Mouse (Mus musculus) neural tube, embryonic 14.5 days (tissue): ENCODE data around the gene Adamts18. TPM values are rescaled to one million over a fixed set of nuclear protein-coding genes. Genes with fewer than 3 reads are reported as not detected.

ENCODE experiments used
- ATAC-seq: fragments of 200-750 bp; cut with Nextera tagmentation; 2 replicates; pipeline ENCODE4 v1.8.0; 2017; ENCODE audit warnings: low read depth, mild to moderate bottlenecking, moderate TSS enrichment, moderate library complexity
- H3K27ac ChIP-seq: fragments of 300-500 bp; sonication (generic); 2 replicates; pipeline ENCODE4 v1.5.1; 2014; ENCODE audit warnings: low read depth, mild to moderate bottlenecking, control low read depth, low read length, moderate library complexity, mixed read lengths
- H3K27me3 ChIP-seq: fragments of 300-500 bp; sonication (generic); 2 replicates; pipeline ENCODE4 v1.6.1; 2014; ENCODE audit warnings: low read length; ENCODE audit not compliant: control insufficient read depth, insufficient read depth
- H3K36me3 ChIP-seq: fragments of 300-500 bp; sonication (generic); 2 replicates; pipeline ENCODE4 v1.6.1; 2014; ENCODE audit warnings: low read length, mixed read lengths; ENCODE audit not compliant: control insufficient read depth, insufficient read depth
- H3K4me1 ChIP-seq: fragments of 300-500 bp; sonication (generic); 2 replicates; pipeline ENCODE4 v1.6.1; 2014; ENCODE audit warnings: low read length; ENCODE audit not compliant: control insufficient read depth, insufficient read depth
- H3K4me2 ChIP-seq: fragments of 300-500 bp; sonication (generic); 2 replicates; pipeline ENCODE4 v1.6.1; 2014; ENCODE audit warnings: mild to moderate bottlenecking, low read depth, low read length, control low read depth
- H3K4me3 ChIP-seq: fragments of 300-500 bp; sonication (generic); 2 replicates; pipeline ENCODE4 v1.5.1; 2014; ENCODE audit warnings: low read depth, low read length, control low read depth, mixed read lengths
- H3K9ac ChIP-seq: fragments of 300-500 bp; sonication (generic); replicated peaks from 2 replicates; pipeline ENCODE4 v1.6.1; 2014; ENCODE audit warnings: low read depth, mild to moderate bottlenecking, control low read depth, low read length, mixed read lengths
- H3K9me3 ChIP-seq: fragments of 300-500 bp; sonication (generic); 2 replicates; pipeline ENCODE4 v1.6.1; 2016; ENCODE audit warnings: low read length; ENCODE audit not compliant: control insufficient read depth
- WGBS: fragments of 180-500 bp; shearing (Covaris S2); extraction: QIAGEN DNeasy Blood & Tissue Kit; methylation state at CpG from one replicate; pipeline ENCODE4 v1.1.7; 2014; 5-methylcytosine and 5-hydroxymethylcytosine counted together
- polyA plus RNA-seq: library from polyadenylated mRNA; unstranded; fragments of >200 nt; fragmentation: Nextera tagmentation; extraction: Ambion mirVana; gene quantifications from 2 replicates; pipeline ENCODE4 v1.2.1, GENCODE M21; 2014

Gene Adamts18
- polyA plus RNA-seq, 1 experiment from 2014 or later, result 3.5 TPM

GRCm38 (mm10) chr8:113665951-113666350, 182.6 kb downstream of the Adamts18 start:
- Histone ChIP-seq H3K4me1 (no peaks in the 10 kb centered on the region), H3K27ac (no peak overlapping the region), H3K9ac (no peak overlapping the region), H3K9me3 (no peaks in the 10 kb centered on the region), H3K4me2 (no peak overlapping the region), H3K27me3 (no peaks in the 10 kb centered on the region), H3K4me3 (no peak overlapping the region), H3K36me3 (no peaks in the 10 kb centered on the region)
- WGBS, result 85% methylated on average over 8 of the region's 8 CpGs
- no peak for ATAC-seq

DNA sequence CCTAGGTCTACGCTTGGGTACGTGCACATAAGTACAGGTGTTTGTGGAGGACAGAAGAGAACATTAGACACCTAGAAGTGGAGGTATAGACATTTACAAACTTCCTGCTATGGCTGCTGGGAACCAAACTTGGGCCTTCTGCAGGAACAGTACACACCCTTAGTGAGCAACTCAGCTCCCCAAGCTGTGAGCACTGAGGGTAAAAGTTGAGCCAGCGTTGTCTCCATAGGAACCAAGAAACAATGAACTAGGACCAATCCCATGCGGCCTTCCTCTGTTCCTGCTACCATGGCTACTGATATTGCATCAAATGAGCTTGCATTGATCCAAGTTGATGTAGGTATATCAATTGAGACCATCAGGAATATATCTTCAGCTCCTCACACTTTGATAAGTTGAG, 183.5 kb downstream of the Adamts18 start:
- H3K9me3 ChIP-seq, result no peaks in the 10 kb centered on the region
- H3K4me2 ChIP-seq, result no peak overlapping the region
- no peak overlapping the region for H3K4me3 ChIP-seq
- ATAC-seq, result peak; percentile 58; the same call in 1 of the 2 replicates
- no peak overlapping the region for H3K9ac ChIP-seq
- no peaks in the 10 kb centered on the region for H3K36me3 ChIP-seq
- WGBS, result 53% methylated on average over 4 of the region's 4 CpGs
- no peaks in the 10 kb centered on the region for H3K27me3 ChIP-seq
- H3K4me1 ChIP-seq, result no peaks in the 10 kb centered on the region
- no peak overlapping the region for H3K27ac ChIP-seq

- 6% methylated on average over 2 of the region's 2 CpGs for WGBS
- ATAC-seq, result peak; percentile 91
- Histone ChIP-seq H3K9me3 (no peaks in the 10 kb centered on the region), H3K9ac (no peak overlapping the region), H3K4me2 (no peak overlapping the region), H3K4me3 (no peak overlapping the region), H3K27me3 (no peaks in the 10 kb centered on the region), H3K4me1 (no peaks in the 10 kb centered on the region), H3K36me3 (no peaks in the 10 kb centered on the region), H3K27ac (no peak overlapping the region)
Observed at GRCm38 (mm10) chr8:113664544-113664943, 184.0 kb downstream of the Adamts18 start.

DNA sequence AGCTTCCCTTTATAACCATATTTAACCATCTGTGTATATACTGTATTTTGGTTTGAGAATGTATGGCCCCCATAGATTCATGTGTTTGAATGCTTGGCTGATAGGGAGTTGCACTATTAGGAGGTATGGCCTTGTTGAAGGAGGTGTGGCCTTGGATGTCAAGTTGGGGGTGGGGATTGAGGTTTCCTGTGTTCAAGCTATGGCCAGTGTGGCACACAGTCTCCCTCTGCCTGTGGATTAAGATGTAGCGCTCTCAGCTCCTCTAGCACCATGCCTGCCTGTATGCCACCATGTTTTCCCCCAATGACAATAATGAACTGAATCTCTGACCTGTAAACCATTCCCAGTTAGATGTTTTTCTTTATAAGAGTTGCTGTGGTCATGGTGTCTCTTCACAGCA, 188.4 kb downstream of the Adamts18 start:
- no peak overlapping the region for H3K4me3 ChIP-seq
- H3K36me3 ChIP-seq, result no peaks in the 10 kb centered on the region
- no peak for ATAC-seq
- no peak overlapping the region for H3K4me2 ChIP-seq
- no peaks in the 10 kb centered on the region for H3K4me1 ChIP-seq
- H3K27ac ChIP-seq, result no peak overlapping the region
- no peak overlapping the region for H3K9ac ChIP-seq
- no peaks in the 10 kb centered on the region for H3K9me3 ChIP-seq
- 100% methylated on average over 1 of the region's 1 CpGs for WGBS
- H3K27me3 ChIP-seq, result no peaks in the 10 kb centered on the region

DNA sequence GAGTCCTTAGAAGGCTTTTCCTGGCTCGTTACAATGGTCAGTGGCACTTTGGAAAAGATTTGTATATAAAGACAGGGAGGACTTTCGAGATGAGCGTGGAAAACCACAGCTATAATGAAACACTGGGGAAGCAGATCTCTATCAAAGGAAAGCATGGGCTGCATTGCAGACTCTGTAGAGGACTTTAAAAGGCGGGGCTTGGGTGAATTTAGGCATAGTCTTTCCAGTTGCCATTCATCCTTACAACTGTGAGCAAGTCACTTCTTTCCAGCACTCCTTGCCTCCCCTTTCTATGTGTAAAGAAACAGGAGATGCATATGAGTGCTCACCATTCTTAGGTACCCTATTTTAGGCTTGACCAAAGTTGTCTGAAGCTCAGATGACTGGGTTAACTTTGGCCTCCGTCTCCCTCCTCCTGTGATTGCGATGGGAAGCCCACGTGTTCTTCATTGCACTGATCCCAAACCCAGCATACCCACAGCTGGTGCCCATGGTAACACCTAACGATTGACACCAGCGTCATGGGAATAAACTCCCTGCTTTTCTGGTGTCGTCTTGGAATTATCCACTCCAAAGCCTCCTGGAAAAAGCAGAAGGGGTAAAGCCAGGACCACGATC, 191.7 kb downstream of the Adamts18 start:
- no peak overlapping the region for H3K4me2 ChIP-seq
- H3K36me3 ChIP-seq, result no peaks in the 10 kb centered on the region
- no peaks in the 10 kb centered on the region for H3K9me3 ChIP-seq
- H3K4me1 ChIP-seq, result no peaks in the 10 kb centered on the region
- 85% methylated on average over 11 of the region's 11 CpGs for WGBS
- H3K27ac ChIP-seq, result no peak overlapping the region
- H3K27me3 ChIP-seq, result no peaks in the 10 kb centered on the region
- ATAC-seq, result no peak
- H3K4me3 ChIP-seq, result no peak overlapping the region
- H3K9ac ChIP-seq, result no peak overlapping the region

DNA sequence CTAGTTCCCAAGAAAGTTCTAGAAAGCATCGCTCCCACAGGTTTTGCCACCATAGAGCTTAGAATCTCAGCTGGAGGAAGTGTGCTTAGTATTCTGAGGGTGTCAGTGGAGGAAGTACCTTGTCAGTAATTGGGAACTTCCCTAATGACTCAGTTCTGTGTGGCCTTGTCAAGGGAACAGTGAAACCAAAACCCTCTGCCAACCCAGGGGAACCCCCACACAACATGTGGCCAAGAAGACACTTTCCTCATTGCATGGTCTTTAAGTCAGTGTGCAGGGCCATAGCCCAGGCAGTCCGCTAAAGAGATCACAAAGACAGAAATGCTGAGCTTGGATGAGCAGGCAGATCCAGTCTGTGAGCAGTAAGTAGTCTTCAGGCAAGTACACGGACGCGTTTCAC, 192.4 kb downstream of the Adamts18 start:
- Histone ChIP-seq H3K9me3 (no peaks in the 10 kb centered on the region), H3K4me1 (no peaks in the 10 kb centered on the region), H3K36me3 (no peaks in the 10 kb centered on the region), H3K4me3 (no peak overlapping the region), H3K27ac (no peak overlapping the region), H3K4me2 (no peak overlapping the region), H3K27me3 (no peaks in the 10 kb centered on the region), H3K9ac (no peak overlapping the region)
- ATAC-seq, result no peak
- WGBS, result 97% methylated on average over 5 of the region's 5 CpGs

GRCm38 (mm10) chr8:113653151-113653550, 195.4 kb downstream of the Adamts18 start:
- no peak for ATAC-seq
- H3K9me3 ChIP-seq, result no peaks in the 10 kb centered on the region
- no peak overlapping the region for H3K4me2 ChIP-seq
- no peak overlapping the region for H3K4me3 ChIP-seq
- H3K27ac ChIP-seq, result no peak overlapping the region
- 62% methylated on average over 4 of the region's 4 CpGs for WGBS
- H3K4me1 ChIP-seq, result no peaks in the 10 kb centered on the region
- no peaks in the 10 kb centered on the region for H3K27me3 ChIP-seq
- no peaks in the 10 kb centered on the region for H3K36me3 ChIP-seq
- H3K9ac ChIP-seq, result no peak overlapping the region

- Histone ChIP-seq H3K27ac (no peak overlapping the region), H3K9ac (no peak overlapping the region), H3K4me3 (no peak overlapping the region), H3K36me3 (no peaks in the 10 kb centered on the region), H3K4me2 (no peak overlapping the region), H3K9me3 (no peaks in the 10 kb centered on the region), H3K27me3 (no peaks in the 10 kb centered on the region), H3K4me1 (no peaks in the 10 kb centered on the region)
- ATAC-seq, result no peak
- 88% methylated on average over 12 of the region's 12 CpGs for WGBS
Observed at GRCm38 (mm10) chr8:113652450-113652849, 196.1 kb downstream of the Adamts18 start.
